Mouse (Mus musculus): ENCODE results near the gene Adam23.

- TF ChIP-seq POLR2A (IDR thresholded peaks at IDR 0.05; ENCODE audit: insufficient read length, low read depth): no peak
- no peak for TF ChIP-seq SRF (IDR thresholded peaks at IDR 0.05; ENCODE audit: control insufficient read depth, insufficient read length, low read depth)
- TF ChIP-seq TCF12 (IDR thresholded peaks at IDR 0.05; ENCODE audit: insufficient read depth, poor library complexity, severe bottlenecking): no peak
- no peak for TF ChIP-seq USF1 (IDR thresholded peaks at IDR 0.05; ENCODE audit: low read depth)
These were observed 120.8 kb downstream of the Adam23 start for GRCm38 (mm10) chr1:63566501-63566900.

All from myocyte (in vitro differentiated cells).